Mouse (Mus musculus) erythroblast, embryonic 14.5 days (primary cell): ENCODE measurements around the gene Luzp2.

Experiments used
- GATA1 ChIP-seq: IDR thresholded peaks from 2 replicates; pipeline ENCODE4 v1.6.1; 2012; ENCODE audit warnings: low read length, inconsistent platforms, mixed read lengths
- TAL1 ChIP-seq: IDR thresholded peaks from 3 replicates; pipeline ENCODE4 v1.6.1; 2012; ENCODE audit warnings: low read length, inconsistent platforms, mixed read lengths

DNA sequence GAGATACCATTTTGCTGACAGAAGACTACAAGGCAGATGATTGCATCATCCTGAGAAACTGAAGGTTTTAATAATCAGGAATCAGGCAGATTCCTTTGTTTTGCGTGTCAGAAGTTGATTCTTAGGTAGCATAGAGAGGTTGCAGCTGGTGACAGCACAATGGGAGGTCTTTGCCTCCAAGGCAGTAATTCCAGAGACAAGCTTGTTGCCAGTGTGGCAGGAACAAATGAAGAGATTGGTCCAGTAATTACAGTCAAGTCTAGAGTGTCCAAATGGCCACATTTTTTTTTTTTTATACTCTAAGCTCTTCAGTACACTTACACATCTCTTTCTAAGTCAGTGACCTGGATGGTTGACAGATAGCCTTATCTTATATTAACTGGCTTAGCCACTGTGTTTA lies 78.7 kb downstream of the Luzp2 start:
- TF ChIP-seq GATA1, result no peak
- TF ChIP-seq TAL1, result no peak
